Mouse (Mus musculus) bone marrow, adult 2 months (tissue): ENCODE data around the gene AI837181.

Experiments
- CTCF ChIP-seq: fragments of 200-500 bp; IDR thresholded peaks from 2 replicates; pipeline ENCODE4 v1.5.1; 2011; ENCODE audit warnings: low read length, control low read depth; ENCODE audit not compliant: control insufficient read depth, insufficient read depth
- POLR2A ChIP-seq: fragments of 200-500 bp; IDR thresholded peaks from 2 replicates; pipeline ENCODE4 v1.6.1; 2011; ENCODE audit warnings: low read depth, mild to moderate bottlenecking, control low read depth, low read length, borderline replicate concordance; ENCODE audit not compliant: control insufficient read depth

DNA sequence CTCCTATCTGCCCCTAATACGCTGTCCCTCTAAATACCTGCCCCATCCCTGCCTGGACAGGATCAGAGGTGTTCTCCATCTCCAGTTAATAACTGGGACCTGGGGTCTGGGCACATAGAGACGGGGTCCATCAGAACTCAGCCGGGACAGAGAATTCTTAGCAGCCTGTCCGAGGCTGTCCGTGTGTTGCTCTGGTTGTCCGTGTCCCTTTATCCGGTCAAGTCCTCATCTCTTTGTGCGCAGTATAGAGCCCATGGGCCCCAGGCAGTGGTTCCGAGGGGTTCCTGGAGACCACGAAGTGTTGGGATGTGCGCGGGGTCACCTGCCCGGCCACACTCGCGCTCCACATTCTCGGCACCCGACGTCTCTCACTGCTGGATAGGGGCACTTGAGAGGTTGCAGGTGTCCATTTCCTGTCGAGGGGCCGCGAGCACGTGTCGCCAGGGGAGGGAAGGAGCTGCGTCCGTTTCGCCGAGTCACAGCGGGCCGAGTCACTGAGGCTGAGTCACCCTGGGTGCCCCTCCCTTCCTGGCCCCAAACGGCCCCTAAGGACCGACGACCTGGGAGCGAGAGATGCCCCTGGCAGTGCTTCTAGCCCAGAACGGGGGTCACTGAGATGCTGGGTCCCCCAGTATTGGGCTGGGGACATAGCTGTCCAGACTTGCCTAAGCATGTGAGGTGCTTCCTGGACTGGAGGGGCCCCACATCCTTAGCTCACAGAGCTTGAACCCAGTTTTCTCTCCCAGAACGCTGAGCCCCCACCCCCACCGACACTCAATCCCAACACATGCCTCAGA is 23.6 kb downstream of the AI837181 start:
- TF ChIP-seq POLR2A = no peak
- TF ChIP-seq CTCF = no peak
